In the genomic region with DNA sequence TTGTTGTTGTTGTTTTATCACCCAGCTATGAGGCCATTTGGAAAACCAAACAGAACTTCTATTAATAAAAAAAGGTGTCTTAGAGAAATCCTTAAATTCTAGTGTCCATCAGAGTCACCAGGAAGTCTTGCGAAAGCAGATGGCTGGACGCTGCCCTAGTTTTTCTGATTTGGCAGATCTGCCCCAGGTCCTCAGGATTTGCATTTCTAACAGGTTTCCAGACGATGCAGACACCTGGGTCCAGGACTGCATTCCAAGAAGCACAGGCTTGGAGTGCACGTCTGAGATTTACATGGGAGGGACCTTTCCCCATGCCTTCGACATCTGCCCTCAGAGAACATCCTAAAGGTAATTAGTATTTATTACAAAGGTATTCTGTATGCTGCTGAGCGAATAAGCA, we compare ENCODE assay signal across 15 mouse cellular contexts.
"Had no signal": no experiment of that assay in that cellular context is flagged by ENCODE, and none has a peak within 500 bp of the region (broad histone marks: within the 10 kb centered on the region; RNA-seq: fewer than 3 reads in every experiment).

No protein-coding gene starts in this region.

- H3K36me3 ChIP-seq: limb, embryonic 12.5 days; liver, embryonic 13.5 days; lung, embryonic 15.5 days; stomach, embryonic 15.5 days had no signal

- H3K9ac ChIP-seq: limb, embryonic 12.5 days; liver, embryonic 13.5 days; liver, postnatal 0 days; lung, embryonic 15.5 days; stomach, embryonic 15.5 days had no signal

- H3K4me2 ChIP-seq: limb, embryonic 12.5 days; liver, embryonic 13.5 days; lung, embryonic 15.5 days; midbrain, embryonic 11.5 days; stomach, embryonic 15.5 days had no signal

- H3K27me3 ChIP-seq: limb, embryonic 12.5 days; liver, embryonic 13.5 days; lung, embryonic 15.5 days; megakaryocyte, embryonic 14.5 days; stomach, embryonic 15.5 days had no signal

- DNase-seq: kidney, postnatal 14 days; liver; liver, embryonic 13.5 days; liver, postnatal 0 days; lung, postnatal 14 days; right cerebral cortex, postnatal 14 days; thymus, adult 2 months; thymus, postnatal 25 days had no signal

- ATAC-seq: liver, postnatal 0 days; midbrain, embryonic 16.5 days had no signal

- H3K4me3 ChIP-seq: limb, embryonic 12.5 days; liver, embryonic 13.5 days; lung, embryonic 15.5 days; megakaryocyte, embryonic 14.5 days; stomach, embryonic 15.5 days had no signal

- H3K4me1 ChIP-seq: limb, embryonic 12.5 days; liver, embryonic 13.5 days; lung, embryonic 15.5 days; megakaryocyte, embryonic 14.5 days; stomach, embryonic 15.5 days had no signal

- H3K27ac ChIP-seq: limb, embryonic 12.5 days; liver, embryonic 13.5 days; lung, embryonic 15.5 days; macrophage; stomach, embryonic 15.5 days had no signal

- H3K9me3 ChIP-seq: limb, embryonic 12.5 days; liver, embryonic 13.5 days; lung, embryonic 15.5 days; stomach, embryonic 15.5 days had no signal
